Mouse (Mus musculus) erythroid progenitor cell, adult 5-6 weeks (primary cell): ENCODE measurements around the gene Ptrh1. TPM values are rescaled to one million over a fixed set of nuclear protein-coding genes. Genes with fewer than 3 reads are reported as not detected.

Source experiments
- ATAC-seq: replicated peaks from 2 replicates; pipeline ENCODE4 v1.8.0; 2016; ENCODE audit warnings: moderate number of reproducible peaks, mild to moderate bottlenecking, moderate TSS enrichment, inconsistent platforms; ENCODE audit not compliant: poor library complexity, low FRiP score, severe bottlenecking
- total RNA-seq, 2 experiments: library from RNA; stranded (forward) in 1 of 2; stranded (reverse) in 1 of 2; fragments of 150-400 nt in 1 of 2; fragments of 186-747, 209-891 nt in 1 of 2; gene quantifications; 2 replicates each; pipeline versions ENCODE4 v1.2.3 to v1.2.4; 2015 to 2017; ENCODE audit warnings: low replicate concordance in 2 of 2

The Ptrh1 gene
- 2.2 TPM in 1 of 2 replicates, not detected in the other for total RNA-seq (2015; ENCODE audit: low replicate concordance)
- total RNA-seq (2017; ENCODE audit: low replicate concordance) = 11.3 TPM in 1 of 2 replicates, not detected in the other

DNA sequence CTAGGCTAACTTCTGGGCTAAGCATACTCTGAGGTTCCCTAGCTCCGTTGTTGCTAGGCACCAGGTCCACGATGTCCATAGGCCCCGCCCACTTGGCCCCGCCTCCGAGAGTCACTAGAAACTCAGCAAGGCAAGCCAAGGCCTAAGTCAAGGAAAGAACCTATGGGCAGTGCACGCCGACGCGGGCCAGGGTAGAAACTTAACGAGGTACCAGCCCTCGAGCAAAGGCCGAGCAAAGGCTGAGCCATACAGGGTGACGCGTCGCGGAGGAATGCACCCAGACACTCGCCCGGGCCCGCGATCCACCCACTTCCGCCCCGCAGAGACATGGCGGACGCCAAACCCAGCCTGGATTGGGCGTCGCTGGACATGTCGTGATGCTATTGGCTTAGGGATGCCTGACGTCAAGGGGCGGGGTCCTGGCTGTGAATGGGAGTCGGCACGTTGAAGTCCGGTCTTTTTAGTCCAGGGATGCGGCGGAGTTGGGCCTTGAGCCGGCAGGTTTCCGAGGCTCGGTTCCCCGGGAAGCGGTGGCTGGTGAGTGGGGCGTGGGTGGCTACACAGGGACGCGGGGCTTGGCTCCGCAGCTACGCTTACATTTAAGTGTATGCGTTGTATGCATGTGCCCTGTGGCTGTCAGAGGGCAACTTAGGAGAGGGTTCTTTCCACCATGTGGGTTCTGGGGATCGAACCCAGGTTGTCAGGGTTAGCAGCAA, at the start of gene Ptrh1, which contains the start of gene Ttc16:
Ptrh1 (plus strand) TSS at position 428 of the 716 bp plus-strand sequence.
Ttc16 (minus strand) TSS at position 275 of the 716 bp plus-strand sequence.
- ATAC-seq = peak; percentile 97

DNA sequence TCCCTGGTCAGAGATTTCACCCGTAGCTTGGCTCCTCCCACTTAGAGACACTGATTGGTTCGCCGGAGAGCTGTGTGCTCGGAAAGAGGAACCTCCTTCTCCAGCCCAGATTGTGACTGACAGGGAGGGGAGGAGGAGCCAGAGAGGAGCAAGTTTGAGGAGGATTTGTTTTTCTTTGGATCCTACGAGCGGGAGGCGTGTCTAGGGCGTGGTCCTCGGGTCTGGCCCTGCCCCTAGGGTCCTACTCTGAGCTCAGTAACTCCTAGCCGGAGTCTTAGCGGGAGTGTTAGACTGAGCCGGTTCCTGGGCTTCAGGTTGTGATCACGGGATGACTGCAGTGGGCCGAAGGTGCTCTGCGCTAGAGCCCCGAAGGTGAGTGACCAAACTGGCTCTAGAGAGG, 48.2 kb upstream of the Ptrh1 start:
- ATAC-seq = 0 out of 2 replicates have a peak, but pooled peaks have one; percentile 37

DNA sequence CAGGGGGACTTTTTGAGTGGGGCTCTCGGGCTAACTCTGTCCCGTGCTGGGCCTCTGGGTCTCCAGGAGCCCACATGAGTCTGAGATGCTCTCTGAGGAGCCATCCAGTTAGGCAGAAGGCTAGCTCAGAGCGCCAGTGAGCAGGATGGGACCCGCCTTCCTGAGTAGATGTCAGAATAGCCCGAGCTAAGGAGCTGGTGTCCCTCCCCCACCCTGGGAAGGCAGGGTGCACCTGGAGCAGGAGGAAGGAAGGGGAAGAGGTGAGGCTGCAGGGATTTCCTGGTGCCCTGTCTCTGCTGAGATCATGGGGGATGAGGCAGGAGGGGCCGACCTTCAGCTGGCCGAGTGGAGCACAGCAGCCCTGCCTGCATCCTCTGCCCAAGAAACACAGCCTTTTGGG, 47.1 kb upstream of the Ptrh1 start:
- ATAC-seq = no peak

DNA sequence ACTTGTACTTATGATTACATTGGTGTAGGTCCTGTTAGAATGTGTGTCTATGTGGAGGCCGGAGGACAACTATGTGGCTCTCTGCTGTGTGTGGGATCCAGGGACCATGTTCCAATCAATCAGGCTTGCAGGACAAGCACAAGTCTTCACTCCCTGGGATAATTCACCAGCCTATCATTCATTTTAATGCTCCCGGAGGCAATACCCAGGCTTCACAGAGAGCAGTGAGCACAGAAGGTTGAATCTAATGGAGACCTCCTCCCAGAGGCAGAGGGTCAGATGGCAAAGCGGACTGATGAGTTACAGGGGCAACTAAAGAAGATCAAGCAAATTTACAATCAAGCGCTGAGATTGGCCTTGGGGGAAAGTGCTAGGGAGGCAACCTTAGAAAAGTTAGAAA, 46.0 kb upstream of the Ptrh1 start:
- no peak for ATAC-seq

DNA sequence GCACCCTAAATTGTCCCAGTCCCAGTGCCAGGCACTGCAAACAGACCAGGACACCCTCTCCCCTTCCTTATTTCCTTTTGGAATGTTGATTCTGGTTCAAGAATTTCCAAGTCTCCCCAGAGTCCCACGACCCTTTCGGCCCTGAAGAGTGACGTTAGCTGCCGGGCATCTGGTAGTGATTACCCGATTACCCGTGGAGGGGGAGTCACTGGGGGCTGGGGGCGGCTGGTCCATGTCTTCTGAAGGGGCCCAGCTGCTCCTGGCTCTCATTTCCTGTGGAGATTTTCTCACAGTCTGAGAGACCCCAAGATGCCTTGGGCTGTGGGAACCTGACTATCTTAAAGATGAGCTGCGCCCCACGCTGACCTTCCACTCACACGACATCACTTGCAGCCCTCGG, 44.7 kb upstream of the Ptrh1 start:
- ATAC-seq = no peak

DNA sequence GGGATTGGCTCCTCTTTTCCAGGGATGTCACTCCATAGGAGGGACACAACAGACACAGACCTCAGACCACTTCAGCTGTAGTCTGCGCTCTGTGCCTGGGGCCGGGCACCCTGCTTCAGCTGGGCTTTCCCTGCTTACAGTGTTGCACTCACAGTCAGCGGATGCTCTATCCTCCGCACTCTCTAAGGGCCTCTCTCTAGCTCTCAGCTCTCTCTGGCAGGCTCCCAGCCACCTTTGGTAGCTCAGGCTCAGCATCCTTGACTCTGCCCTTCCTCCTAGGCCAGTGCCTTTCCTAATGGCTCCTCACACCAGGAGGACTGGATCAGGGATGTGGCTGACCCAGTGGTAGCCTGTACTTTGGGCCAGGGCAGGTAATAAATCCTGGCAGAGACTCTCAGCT, 43.7 kb upstream of the Ptrh1 start:
- no peak for ATAC-seq

DNA sequence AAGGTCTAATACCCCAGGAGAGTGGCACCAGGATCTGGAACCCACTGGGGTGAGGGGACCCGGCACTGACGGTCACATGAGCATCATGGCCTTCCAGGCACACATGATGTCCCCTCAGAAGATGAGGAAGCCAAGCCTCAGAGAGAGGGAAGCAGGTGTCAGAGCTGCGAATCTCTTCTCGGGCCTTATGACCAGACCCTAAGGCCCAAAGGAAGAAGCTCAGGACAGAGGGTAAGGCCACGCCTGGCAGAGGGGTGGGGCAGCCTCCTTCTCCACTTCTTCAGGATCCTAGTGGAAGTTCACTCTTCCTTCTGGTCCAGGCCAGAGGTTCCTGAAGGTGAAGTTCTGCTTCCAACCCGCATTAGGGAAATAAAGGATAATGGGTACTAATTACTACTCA, 42.9 kb upstream of the Ptrh1 start:
- no peak for ATAC-seq

DNA sequence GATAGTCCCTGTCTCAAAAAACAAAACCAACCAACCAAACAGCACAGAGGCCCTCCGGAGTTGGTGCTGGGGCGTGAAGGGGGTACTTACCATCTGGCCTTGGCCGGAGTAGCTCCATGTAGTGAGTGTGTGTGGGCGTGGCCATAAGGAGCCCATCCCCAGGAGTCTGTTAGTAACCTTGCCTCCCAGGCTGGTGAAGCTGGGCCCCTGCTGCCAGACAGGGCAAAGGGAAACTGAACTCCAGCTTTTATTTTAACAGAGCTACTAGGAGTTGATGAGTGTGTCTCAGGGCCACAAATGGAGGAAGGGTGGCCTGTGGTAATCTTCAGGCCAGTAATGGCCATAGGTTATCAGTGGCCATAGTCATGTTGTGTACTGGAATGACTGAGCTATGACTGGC, 41.1 kb upstream of the Ptrh1 start:
- ATAC-seq = no peak

DNA sequence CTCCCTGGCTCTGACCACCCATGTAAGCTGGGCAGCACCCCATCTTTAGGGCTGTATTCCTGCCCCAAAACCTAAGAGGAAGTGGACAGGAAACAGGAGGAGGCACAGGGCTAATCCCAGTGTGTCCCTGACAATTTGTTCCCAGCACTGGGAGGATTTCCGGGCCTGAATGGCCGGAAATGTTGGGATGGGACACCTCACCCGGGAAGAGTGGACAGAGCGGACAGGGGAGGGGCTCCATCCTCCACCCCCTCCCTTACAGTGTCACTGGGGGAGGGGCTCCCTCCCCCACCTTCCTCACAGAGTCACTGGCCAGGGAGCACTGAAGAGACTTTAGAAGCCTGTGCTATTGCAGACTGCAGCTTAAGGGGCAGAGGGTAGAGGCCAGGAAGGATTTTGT, 40.7 kb upstream of the Ptrh1 start:
- ATAC-seq = no peak

DNA sequence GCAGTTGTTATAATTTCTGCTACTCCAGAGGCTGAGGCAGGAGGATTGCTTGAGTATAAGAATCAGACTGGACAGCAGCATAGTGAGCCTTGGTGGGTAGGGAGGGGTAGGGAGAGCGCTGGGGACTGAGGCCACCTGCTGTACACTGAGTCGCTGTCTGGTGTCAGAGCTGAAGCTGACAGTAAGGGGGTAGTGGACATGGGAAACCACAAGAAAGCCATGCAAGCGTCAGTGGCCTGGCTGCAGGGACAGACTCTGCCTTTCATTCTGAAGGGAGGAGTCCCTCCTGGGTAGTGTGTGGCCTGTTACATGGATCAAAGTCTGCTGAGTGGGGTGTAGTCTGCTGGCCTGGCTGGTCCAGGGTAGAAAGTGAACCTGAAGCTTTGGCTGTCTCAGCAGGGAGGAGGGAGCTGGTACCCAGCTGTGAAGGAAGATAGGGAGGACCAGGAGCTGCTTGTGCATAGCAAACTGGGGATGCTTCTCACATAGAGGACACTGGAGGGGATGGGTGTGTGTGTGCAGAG, 39.2 kb upstream of the Ptrh1 start:
- ATAC-seq = no peak

DNA sequence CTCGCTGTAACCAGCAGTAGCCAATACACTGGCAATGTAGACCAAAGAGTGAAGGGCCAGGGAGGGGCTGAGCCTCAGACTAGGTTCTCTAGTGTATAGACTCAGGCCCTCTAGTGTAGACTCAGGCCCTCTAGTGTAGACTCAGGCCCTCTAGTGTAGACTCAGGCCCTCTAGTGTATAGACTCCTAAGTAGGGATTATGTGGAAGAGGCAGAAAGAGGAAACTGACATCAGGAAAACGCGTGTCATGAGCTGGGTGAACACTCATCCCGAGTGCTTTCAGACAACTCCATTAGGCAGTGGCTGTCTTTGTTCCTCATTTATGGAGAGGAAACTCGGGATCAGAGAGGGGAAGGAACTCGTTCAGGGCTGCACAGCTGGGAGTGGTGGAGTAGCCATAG, 38.6 kb upstream of the Ptrh1 start:
- no peak for ATAC-seq

DNA sequence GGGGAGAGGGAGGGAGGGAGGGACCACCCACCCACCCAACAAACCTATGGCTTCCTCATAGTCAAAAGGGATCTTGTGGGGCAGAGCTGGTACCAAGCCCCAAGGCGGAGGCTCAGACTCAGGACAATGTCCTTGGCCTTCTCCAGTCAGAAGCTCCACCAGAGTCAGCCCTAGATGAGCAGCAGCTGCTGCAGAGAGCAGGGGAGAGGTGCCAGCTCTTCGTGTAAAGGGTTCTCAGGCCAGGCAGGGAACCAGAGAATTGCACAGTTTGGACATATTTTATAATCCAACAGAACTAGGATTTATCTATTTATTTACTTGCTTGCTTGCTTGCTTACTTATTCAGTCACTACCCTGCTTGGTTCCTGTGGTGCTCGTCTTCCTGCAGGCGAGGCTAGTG, 36.3 kb upstream of the Ptrh1 start:
- no peak for ATAC-seq

DNA sequence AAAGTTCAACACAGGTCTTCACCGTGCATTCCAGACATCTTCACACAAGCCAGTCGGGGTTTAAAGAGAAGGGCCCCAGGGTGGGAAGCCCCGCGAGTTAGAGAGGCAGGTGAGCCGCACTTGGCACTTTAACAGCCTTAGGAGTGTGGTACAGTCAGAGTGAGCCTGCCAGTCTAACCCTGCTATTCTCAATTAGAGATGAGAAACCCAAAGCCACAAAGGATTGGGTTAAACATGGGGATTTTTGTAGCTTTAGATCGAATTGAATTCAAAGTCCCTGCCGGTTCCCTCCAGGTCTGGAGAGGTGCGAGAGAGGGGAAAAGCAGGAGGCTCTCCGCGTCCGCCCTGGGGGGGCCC, 34.7 kb upstream of the Ptrh1 start, which contains the start of gene 6330409D20Rik:
6330409D20Rik (minus strand) TSS at position 101 of the 357 bp plus-strand sequence.
- no peak for ATAC-seq

DNA sequence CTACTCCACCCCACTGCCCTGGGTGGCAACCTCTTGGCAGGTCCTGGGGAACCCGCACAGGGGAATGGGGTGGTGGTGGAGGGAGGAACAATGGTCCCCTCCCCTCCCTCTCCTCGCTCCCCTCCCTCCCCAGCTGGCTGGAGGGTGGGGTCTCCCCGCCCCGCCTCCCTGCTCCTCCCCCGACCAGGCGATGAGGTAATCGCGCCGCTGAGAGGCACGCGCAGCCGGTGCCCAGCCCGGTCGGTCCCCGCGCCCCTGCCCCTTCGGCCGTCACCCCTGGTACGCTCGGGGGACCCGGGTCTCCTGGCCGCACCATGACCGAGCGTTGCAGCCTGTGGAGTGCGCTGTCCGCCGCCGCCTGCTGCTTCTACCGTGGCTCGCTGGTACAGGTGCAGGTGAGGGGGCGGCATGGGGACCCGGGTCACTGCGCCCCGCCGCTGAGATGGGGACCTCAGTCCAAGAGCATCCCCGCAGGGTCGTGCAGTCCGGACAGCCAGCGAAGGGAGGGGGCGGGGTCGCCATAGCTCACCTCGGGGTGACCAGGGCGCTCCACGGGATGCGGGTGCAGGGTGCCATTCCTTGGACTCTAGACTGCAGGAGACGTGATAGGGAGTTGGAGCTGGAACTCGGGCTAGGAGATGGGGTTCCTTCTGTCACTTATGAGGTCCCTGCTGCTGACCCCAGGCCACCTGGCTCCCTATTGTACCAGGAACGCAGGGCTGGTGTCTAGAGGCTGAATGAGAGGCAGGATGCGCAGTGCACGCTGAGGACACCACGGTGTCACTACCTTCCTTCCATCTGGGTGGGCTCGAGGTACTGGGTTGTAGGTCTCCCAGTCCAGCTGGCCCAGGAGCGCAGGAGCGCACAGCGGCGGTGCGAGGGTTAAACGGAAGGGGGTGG, 34.1 kb upstream of the Ptrh1 start:
- ATAC-seq = no peak

DNA sequence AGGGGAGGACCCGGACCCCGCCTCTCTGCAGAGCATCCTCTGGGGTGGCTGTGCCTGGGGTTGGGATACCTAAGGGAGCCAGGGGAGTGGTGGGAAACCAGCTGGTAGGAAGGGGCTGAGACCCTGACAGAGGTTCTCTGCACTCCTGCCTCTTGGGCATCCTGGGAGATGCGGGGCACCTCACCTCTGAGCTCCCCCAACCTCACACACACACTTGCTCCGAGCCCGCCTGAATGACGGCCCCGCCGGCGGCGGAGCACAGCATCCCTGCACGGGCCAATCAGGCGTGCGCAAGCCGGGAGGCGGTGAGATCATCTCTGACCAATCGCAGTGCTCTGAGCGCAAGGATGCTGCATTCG, 33.4 kb upstream of the Ptrh1 start:
- ATAC-seq = no peak

DNA sequence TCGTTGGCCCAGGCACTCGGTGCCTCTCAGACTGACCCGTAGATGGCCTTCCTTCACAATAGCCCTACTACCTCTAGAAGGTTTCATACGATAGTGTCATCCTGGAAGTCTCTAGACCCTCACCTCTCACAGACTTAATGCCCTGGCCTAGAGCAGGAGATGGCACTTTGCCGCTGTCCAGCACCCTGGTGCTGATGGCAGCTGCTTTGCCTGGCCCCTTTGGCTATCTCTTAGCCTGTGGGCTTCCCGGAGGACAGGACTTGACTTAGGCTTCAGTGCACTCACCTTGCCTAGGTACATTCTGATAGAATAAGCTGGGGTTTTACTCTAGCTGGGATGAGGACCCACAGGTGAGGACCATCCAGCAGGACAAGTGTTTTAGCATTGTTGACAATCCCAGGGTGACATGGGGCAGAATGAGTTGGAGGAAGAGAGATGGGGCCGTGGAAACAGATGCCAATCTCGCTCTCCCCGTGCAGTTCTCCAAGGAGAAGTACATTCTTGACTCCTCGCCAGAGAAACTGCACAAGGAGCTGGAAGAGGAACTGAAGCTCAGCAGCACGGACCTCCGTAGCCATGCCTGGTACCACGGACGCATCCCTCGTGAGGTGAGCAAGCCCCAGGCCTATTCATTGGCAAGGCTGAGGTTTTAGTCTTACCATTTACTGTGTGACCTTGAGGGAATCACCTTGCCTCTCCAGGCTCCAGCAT, 31.2 kb upstream of the Ptrh1 start:
- no peak for ATAC-seq

DNA sequence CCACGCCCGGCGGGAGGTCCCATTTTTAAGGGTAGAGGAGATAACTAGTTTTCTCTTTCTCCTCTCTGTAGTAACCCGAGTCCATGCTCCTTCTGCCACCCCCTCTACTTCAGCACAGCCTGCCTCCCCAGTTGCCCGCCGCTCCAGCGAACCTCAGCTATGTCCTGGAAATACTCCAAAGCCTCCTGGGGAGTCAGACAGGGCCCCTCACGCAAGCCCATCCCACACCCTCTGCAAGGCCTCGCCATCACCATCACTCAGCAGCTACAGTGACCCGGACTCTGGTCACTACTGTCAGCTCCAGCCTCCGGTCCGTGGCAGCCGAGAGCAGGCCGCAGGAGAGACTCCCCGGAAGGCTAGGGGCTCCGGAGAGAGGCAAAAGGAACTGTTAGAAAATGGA, 26.5 kb upstream of the Ptrh1 start:
- ATAC-seq = no peak

DNA sequence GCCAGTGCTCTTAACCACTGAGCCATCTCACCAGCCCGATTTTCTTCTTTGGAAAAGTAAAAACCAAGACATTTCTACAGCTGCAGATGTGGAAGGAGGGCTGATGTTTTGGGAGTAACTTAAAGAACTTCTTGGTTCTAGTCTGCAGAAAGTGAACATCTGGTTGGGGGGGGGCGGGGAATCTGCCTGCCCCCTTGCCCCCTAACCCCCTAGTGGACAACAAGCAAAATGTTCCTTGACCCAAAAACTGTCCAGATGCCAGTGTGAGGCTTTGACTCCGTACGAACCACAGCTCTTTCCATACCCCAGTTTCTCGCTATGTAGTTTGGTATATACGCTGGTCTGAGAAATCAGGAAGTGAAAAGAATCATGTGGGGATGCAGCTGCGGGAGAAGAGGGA, 25.4 kb upstream of the Ptrh1 start:
- ATAC-seq = no peak

DNA sequence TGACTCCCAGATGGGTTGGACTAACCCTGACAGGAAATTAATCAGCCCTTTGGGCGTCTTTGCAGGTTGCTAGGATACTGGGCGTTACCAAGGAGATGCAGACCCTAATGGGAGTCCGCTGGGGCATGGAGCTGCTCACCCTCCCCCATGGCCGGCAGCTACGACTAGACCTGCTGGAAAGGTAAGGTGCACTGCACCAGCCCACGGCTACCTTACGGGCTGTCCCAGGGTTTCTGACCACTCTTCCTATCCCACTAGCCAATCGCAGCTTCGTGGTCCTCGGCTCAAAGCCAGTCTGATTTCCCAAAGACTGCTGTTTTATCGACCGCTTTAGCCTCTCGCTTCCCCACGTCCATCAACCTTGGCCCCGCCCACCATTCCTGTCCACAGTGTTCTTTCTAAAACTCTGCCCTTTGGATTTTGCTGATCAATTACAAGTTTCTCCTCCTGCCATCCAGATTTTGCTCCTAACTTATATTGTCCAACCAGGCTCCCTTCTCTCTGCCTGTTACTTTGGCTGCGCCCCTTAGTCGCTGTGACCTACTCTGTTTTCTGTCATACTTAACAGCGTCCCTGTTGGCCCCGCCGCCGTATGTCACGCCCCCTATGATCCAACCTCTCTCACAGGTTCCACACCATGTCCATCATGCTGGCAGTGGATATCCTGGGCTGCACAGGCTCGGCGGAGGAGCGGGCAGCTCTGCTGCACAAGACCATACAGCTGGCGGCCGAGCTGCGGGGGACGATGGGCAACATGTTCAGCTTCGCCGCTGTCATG, 24.5 kb upstream of the Ptrh1 start:
- no peak for ATAC-seq
